Mouse (Mus musculus): ENCODE results near the gene Ppp3ca. TPM values are rescaled to one million over a fixed set of nuclear protein-coding genes. Genes with fewer than 3 reads are reported as not detected.
A peak's percentile ranks its signal among the peaks of the same experiment; 100 is the strongest.

Ppp3ca gene
- polyA plus RNA-seq, 1 experiment from 2014 or later, result 71.7 TPM

DNA sequence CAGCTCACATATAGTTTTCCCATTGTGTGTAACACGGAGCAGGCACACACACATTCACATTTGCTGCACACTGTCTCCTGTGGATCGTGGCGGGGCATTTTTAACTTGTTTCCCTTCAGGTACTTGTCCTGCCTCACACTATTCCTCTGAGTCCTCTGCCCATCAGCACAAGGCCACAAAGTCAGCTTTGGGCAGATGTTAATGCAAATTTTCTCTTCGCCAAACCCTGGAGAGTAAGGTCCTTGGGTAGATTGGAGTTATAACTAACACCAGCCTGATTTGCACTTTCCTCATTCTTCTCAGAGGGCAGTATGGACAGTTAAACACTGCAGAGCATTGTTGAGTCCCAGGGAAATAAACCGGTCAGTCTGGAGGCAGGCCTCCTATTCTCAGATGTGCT lies 69.0 kb downstream of the Ppp3ca start:
- H3K4me1 ChIP-seq (ENCODE audit: control insufficient read depth, insufficient read depth, low read length), result peaks cover 6% of the 10 kb centered on the region; the same call in 1 of the 2 replicates
- no peak overlapping the region for H3K4me2 ChIP-seq (ENCODE audit: low read depth, low read length)
- 87% methylated on average over 5 of the region's 5 CpGs for WGBS
- DNase-seq (ENCODE audit: low spot score), result no peak
- no peak overlapping the region for H3K4me3 ChIP-seq (ENCODE audit: low read depth, low read length)
- no peak for ATAC-seq (ENCODE audit: low read depth)
- no peak overlapping the region for H3K9ac ChIP-seq (ENCODE audit: low read depth, low read length)
- H3K27ac ChIP-seq (replicated peaks; ENCODE audit: low read depth, low read length), result no peak overlapping the region
- no peaks in the 10 kb centered on the region for H3K9me3 ChIP-seq (ENCODE audit: control insufficient read depth, low read length)
- no peaks in the 10 kb centered on the region for H3K36me3 ChIP-seq (ENCODE audit: control insufficient read depth, insufficient read depth, low read length)
- no peaks in the 10 kb centered on the region for H3K27me3 ChIP-seq (replicated peaks; ENCODE audit: control insufficient read depth, insufficient read depth, low read length)

DNA sequence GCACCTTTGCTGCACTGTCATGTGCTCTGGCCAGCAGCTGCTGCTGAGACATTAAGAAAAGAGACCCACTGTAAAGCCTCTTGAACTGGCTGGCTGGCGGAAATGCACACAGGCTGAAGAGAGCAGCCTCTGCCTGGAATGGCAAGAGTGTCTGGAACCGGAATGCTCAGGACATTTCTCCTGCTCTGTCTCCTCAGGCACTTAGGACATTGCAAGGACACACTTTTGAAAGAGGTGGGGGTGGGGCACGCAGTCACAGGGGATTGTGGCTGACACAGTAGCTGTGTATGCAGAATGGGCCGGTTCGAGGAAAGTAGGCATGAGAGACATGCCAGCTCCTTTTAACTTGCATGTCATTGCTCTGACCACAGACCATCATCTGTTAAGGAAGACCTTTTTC lies 71.7 kb downstream of the Ppp3ca start:
- no peaks in the 10 kb centered on the region for H3K9me3 ChIP-seq (ENCODE audit: control insufficient read depth, low read length)
- no peak for ATAC-seq (ENCODE audit: low read depth)
- H3K27ac ChIP-seq (replicated peaks; ENCODE audit: low read depth, low read length), result no peak overlapping the region
- WGBS, result 50% methylated on average over 5 of the region's 5 CpGs
- H3K27me3 ChIP-seq (replicated peaks; ENCODE audit: control insufficient read depth, insufficient read depth, low read length), result no peaks in the 10 kb centered on the region
- no peak overlapping the region for H3K4me3 ChIP-seq (ENCODE audit: low read depth, low read length)
- H3K9ac ChIP-seq (ENCODE audit: low read depth, low read length), result no peak overlapping the region
- H3K4me2 ChIP-seq (ENCODE audit: low read depth, low read length), result no peak overlapping the region
- DNase-seq (ENCODE audit: low spot score), result no peak
- peaks cover 4% of the 10 kb centered on the region; the same call in 1 of the 2 replicates for H3K4me1 ChIP-seq (ENCODE audit: control insufficient read depth, insufficient read depth, low read length)
- H3K36me3 ChIP-seq (ENCODE audit: control insufficient read depth, insufficient read depth, low read length), result no peaks in the 10 kb centered on the region

DNA sequence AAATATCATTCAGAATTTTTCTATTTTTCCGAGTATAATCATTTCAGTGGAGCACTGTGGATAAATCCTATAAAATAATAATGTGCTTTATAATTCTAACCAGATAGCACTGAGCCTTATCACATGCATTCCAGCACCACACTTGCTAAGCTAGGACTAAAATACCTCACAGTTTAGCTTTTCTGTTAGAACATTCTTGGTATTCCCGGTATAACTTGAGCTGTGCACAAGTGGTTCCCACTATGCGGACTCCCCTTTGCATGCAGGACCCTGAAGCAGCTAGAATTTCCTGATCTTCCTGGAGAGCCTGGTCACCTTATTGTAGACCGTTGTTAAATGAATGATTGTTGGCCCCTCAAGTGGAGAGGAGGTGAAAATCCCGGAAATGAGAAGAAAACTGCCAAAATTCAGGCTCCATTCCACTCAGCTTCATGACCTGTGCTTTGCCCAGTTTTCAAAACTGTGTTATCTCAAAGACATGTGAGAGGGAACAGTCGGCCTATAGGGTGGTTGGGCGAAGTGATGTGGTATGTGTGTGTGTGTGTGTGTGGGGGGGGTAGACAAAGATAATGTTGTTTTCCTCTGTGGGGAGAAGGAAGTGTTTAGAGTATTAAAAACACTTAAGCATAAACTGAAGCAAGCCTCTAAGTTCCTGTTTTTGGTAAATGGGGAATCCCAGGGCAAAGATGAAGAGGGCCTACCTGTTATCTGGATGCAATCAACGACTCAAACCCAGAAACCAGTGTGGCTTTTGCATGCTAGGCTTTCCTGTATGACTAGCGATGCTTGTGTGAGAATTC lies 72.5 kb downstream of the Ppp3ca start:
- no peaks in the 10 kb centered on the region for H3K36me3 ChIP-seq (ENCODE audit: control insufficient read depth, insufficient read depth, low read length)
- peaks cover 7% of the 10 kb centered on the region; the same call in 1 of the 2 replicates for H3K4me1 ChIP-seq (ENCODE audit: control insufficient read depth, insufficient read depth, low read length)
- no peak for ATAC-seq (ENCODE audit: low read depth)
- no peaks in the 10 kb centered on the region for H3K27me3 ChIP-seq (replicated peaks; ENCODE audit: control insufficient read depth, insufficient read depth, low read length)
- H3K4me3 ChIP-seq (ENCODE audit: low read depth, low read length), result no peak overlapping the region
- H3K27ac ChIP-seq (replicated peaks; ENCODE audit: low read depth, low read length), result no peak overlapping the region
- DNase-seq (ENCODE audit: low spot score), result no peak
- H3K4me2 ChIP-seq (ENCODE audit: low read depth, low read length), result no peak overlapping the region
- no peak overlapping the region for H3K9ac ChIP-seq (ENCODE audit: low read depth, low read length)
- WGBS, result 76% methylated on average over 9 of the region's 9 CpGs
- no peaks in the 10 kb centered on the region for H3K9me3 ChIP-seq (ENCODE audit: control insufficient read depth, low read length)

DNA sequence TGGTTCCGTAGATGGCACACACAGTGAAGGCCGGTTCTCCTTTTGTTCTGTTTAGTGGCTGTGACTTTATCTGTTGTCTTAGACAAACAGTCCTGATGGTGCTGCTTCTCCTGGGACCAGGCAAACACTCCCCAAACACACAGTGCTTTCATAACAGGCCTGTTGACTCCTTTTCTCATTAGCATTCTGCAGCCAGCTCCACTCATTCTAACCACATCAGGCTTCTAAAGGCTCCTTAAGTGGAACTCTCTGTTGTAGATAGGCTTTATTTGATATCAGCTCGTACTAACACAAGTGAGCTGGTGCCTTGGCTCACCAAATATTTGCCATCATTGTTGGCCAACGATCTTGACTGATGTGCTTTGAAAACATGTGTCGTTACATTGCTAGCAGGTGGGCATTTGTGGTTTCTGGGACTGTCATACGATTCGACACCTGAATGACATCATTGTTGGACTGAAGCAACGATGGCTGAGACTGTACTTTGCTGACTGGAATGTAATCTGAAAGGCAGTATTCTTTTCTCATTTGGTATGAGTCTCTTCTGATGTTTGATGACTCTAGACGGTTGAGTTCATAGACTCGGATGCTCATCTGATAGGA lies 74.5 kb downstream of the Ppp3ca start:
- Histone ChIP-seq H3K27me3 (replicated peaks; ENCODE audit: control insufficient read depth, insufficient read depth, low read length) (no peaks in the 10 kb centered on the region), H3K4me2 (ENCODE audit: low read depth, low read length) (no peak overlapping the region), H3K36me3 (ENCODE audit: control insufficient read depth, insufficient read depth, low read length) (no peaks in the 10 kb centered on the region), H3K4me3 (ENCODE audit: low read depth, low read length) (no peak overlapping the region), H3K27ac (replicated peaks; ENCODE audit: low read depth, low read length) (no peak overlapping the region), H3K9me3 (ENCODE audit: control insufficient read depth, low read length) (no peaks in the 10 kb centered on the region), H3K9ac (ENCODE audit: low read depth, low read length) (no peak overlapping the region), H3K4me1 (ENCODE audit: control insufficient read depth, insufficient read depth, low read length) (peaks cover 13% of the 10 kb centered on the region; the same call in 1 of the 2 replicates)
- ATAC-seq (ENCODE audit: low read depth) (no peak), DNase-seq (ENCODE audit: low spot score) (no peak)
- 74% methylated on average over 10 of the region's 10 CpGs for WGBS

DNA sequence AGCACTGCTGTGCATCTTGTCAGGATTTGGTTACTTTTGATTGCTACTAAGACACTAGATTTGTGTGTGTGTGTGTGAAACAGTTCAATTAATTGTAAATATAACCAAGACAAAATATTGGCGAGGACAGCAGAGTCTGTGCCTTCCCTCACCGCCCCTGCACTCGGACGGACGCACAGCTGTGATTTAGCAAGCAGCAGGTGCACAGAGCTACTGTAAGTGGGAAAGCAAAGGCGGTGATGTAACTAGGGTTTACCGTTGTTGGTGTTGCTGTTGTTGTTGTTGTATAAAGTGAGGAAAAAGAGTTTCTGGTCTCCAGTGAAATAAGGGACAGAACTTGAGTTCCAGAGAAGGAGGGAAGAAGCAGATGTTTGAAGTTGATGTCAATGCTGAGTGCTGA lies 75.5 kb downstream of the Ppp3ca start:
- 80% methylated on average over 7 of the region's 7 CpGs for WGBS
- Histone ChIP-seq H3K4me2 (ENCODE audit: low read depth, low read length) (no peak overlapping the region), H3K9ac (ENCODE audit: low read depth, low read length) (no peak overlapping the region), H3K9me3 (ENCODE audit: control insufficient read depth, low read length) (no peaks in the 10 kb centered on the region), H3K27ac (replicated peaks; ENCODE audit: low read depth, low read length) (no peak overlapping the region), H3K4me3 (ENCODE audit: low read depth, low read length) (no peak overlapping the region), H3K27me3 (replicated peaks; ENCODE audit: control insufficient read depth, insufficient read depth, low read length) (no peaks in the 10 kb centered on the region), H3K36me3 (ENCODE audit: control insufficient read depth, insufficient read depth, low read length) (no peaks in the 10 kb centered on the region), H3K4me1 (ENCODE audit: control insufficient read depth, insufficient read depth, low read length) (peaks cover 13% of the 10 kb centered on the region; the same call in 1 of the 2 replicates)
- DNase-seq (ENCODE audit: low spot score) (no peak), ATAC-seq (ENCODE audit: low read depth) (no peak)

DNA sequence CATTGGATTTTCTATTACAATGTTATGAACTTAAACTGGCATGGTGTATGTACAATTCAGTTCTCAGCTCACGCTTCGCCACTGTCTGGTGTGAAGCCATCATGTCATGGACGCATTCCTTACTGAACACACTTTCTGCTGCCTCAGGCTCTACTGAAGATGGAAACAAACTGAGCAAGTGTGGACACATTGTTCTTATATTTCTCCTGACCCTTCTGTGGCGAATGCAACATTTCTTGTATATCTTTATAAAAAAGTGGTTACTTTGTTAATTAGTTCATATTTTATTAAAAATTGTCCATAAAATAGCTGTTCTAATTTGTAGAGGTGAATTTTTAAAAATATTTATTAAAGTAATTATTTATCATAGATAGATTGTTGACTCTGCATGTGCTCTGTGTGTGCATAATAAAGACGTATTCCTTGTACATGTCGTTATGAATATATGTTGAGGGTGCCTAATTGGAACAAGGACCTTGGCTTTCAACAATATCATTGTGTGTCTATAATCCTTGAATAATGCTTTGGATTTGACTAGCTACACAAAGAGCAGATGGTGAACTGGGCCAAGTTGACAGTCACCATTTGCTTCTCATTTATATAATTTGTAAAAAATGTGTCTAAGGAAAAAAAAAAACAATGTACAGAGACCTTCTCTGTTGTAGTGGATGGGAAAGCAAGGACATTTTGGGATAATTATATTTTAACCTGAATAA lies 79.0 kb downstream of the Ppp3ca start:
- H3K36me3 ChIP-seq (ENCODE audit: control insufficient read depth, insufficient read depth, low read length), result no peaks in the 10 kb centered on the region
- H3K27ac ChIP-seq (replicated peaks; ENCODE audit: low read depth, low read length), result no peak overlapping the region
- DNase-seq (ENCODE audit: low spot score) (peak; percentile 70), ATAC-seq (ENCODE audit: low read depth) (peak; percentile 46; the same call in 1 of the 2 replicates)
- H3K4me2 ChIP-seq (ENCODE audit: low read depth, low read length), result no peak overlapping the region
- no peak overlapping the region for H3K4me3 ChIP-seq (ENCODE audit: low read depth, low read length)
- H3K27me3 ChIP-seq (replicated peaks; ENCODE audit: control insufficient read depth, insufficient read depth, low read length), result no peaks in the 10 kb centered on the region
- peaks cover 19% of the 10 kb centered on the region; the same call in 1 of the 2 replicates for H3K4me1 ChIP-seq (ENCODE audit: control insufficient read depth, insufficient read depth, low read length)
- no peaks in the 10 kb centered on the region for H3K9me3 ChIP-seq (ENCODE audit: control insufficient read depth, low read length)
- H3K9ac ChIP-seq (ENCODE audit: low read depth, low read length), result no peak overlapping the region
- WGBS, result 58% methylated on average over 6 of the region's 6 CpGs

DNA sequence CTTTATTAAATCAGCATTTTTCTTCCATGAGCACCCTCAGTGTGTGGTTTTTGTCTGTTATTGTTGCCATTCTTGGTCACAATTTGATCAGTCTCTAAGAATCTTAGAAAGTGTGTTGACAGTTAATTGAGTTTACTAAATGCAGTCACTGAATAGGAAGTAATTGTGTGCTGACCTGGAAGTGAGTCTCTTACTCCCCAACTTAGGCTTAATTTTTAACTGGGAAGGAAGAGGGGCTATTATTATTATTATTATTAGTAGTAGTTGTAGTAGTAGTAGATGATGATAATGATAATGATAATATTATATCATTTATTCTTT lies 79.5 kb downstream of the Ppp3ca start:
- H3K4me1 ChIP-seq (ENCODE audit: control insufficient read depth, insufficient read depth, low read length), result peaks cover 19% of the 10 kb centered on the region; the same call in 1 of the 2 replicates
- DNase-seq (ENCODE audit: low spot score), result no peak
- H3K27ac ChIP-seq (replicated peaks; ENCODE audit: low read depth, low read length), result no peak overlapping the region
- no peaks in the 10 kb centered on the region for H3K9me3 ChIP-seq (ENCODE audit: control insufficient read depth, low read length)
- peak; percentile 39; the same call in 1 of the 2 replicates for ATAC-seq (ENCODE audit: low read depth)
- H3K4me2 ChIP-seq (ENCODE audit: low read depth, low read length), result no peak overlapping the region
- no peaks in the 10 kb centered on the region for H3K27me3 ChIP-seq (replicated peaks; ENCODE audit: control insufficient read depth, insufficient read depth, low read length)
- no peak overlapping the region for H3K4me3 ChIP-seq (ENCODE audit: low read depth, low read length)
- H3K9ac ChIP-seq (ENCODE audit: low read depth, low read length), result no peak overlapping the region
- H3K36me3 ChIP-seq (ENCODE audit: control insufficient read depth, insufficient read depth, low read length), result no peaks in the 10 kb centered on the region

DNA sequence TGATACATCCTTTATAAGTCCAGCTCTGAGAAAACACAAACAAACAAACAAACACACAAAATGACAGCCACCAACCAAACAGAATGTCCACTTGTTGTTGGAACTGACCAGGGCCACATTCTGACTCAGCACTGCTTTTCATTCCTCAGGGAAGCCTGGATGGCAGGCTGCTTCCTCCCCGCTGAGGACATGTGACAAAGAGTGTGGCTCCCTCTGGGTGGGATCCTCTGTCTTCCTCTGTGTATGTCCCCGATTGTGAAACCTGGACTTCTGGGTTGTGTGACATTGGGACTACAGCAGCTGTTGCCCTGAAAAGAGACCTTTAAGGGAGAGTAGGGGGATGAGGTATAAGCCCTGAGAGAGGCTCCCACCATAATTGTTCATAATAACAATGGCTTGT lies 80.0 kb downstream of the Ppp3ca start:
- ATAC-seq (ENCODE audit: low read depth), result peak; percentile 61; the same call in 1 of the 2 replicates
- Histone ChIP-seq H3K4me2 (ENCODE audit: low read depth, low read length) (no peak overlapping the region), H3K27me3 (replicated peaks; ENCODE audit: control insufficient read depth, insufficient read depth, low read length) (no peaks in the 10 kb centered on the region), H3K27ac (replicated peaks; ENCODE audit: low read depth, low read length) (no peak overlapping the region), H3K4me1 (ENCODE audit: control insufficient read depth, insufficient read depth, low read length) (peaks cover 19% of the 10 kb centered on the region; the same call in 1 of the 2 replicates), H3K9me3 (ENCODE audit: control insufficient read depth, low read length) (no peaks in the 10 kb centered on the region), H3K36me3 (ENCODE audit: control insufficient read depth, insufficient read depth, low read length) (no peaks in the 10 kb centered on the region), H3K9ac (ENCODE audit: low read depth, low read length) (no peak overlapping the region), H3K4me3 (ENCODE audit: low read depth, low read length) (no peak overlapping the region)
- 54% methylated on average over 2 of the region's 2 CpGs for WGBS
- DNase-seq (ENCODE audit: low spot score), result peak; percentile 33

Measured in embryonic facial prominence, embryonic 14.5 days (tissue).